Mouse (Mus musculus) urinary bladder, postnatal 14 days (tissue): Measurements from ENCODE around the gene Tmem262.

Source experiments
- DNase-seq: peaks from one replicate; pipeline ENCODE4 v3.0.0; 2021; ENCODE audit warnings: low spot score

Gene Tmem262

DNA sequence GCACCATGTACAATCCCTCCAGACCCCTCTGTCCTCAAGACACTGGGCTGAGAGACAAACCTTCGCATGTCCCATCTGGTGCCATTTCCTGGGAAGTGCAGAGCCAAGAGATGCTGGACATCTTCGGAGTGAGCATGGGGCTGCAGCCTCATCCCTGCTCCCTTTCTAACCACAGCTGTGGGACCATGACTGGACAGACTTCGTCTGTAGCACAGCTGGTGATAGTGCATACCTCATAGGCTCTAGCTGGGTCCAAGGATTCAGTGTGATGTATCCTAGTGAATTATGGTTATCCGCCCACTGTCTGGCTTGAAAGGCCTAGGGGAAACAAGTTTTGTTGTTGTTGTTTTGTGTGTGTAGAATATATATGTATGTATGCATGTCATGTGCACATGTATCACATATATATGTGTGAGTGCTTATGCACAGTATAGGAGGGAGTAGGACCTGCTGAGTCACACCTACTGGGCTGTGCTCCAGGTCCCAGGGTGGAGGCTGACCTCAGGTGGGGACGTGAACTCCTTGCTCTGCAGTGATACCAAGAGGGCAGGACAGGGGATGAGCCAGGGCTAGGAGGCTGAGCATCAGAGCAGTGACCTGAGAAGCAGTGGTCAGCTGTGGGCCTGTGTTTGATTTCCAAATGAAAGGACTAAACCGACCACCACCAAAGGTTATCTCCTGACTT is 22.5 kb downstream of the Tmem262 start:
- DNase-seq, result no peak

DNA sequence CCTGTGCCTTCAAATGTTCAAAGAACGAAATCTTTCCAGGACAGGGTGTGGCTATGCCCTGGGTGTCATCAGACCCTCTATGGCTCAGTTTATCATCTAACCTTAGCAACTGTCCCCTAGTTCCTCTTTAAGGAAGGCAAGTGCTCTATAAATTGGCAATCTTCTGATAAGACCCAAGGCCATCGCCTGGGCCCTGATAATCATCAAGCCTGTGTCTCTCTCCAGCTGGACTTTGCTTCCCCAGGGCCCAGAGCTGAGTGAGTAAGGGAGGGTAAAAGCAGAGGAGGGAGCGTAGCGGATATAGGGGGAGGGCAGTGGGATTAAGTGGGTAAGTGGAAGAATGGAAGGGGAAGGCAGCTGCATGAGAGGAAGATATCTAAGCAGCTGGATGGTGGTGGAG is 24.6 kb downstream of the Tmem262 start:
- no peak for DNase-seq

DNA sequence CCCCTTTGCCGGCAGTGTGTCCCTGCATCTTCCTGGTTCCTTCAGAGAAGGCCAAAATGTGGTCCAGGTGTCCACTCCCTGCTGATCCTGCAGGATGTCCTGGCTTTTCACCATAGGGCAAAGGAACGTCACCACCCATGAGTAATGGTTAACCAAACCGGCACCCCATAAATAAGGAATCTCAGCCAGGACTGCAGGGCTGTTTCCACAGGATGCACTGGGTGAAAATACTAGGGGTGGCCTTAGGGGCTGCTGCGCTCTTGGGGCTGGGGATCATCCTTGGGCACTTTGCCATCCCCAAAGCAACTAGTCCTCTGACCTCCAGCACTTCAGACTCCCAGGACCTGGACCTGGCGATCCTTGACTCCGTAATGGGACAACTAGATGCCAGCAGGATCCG is 25.8 kb downstream of the Tmem262 start, which contains the start of gene Naaladl1:
Gene Naaladl1 (plus strand): TSS at position 197 of the 400 bp plus-strand sequence.
- no peak for DNase-seq

DNA sequence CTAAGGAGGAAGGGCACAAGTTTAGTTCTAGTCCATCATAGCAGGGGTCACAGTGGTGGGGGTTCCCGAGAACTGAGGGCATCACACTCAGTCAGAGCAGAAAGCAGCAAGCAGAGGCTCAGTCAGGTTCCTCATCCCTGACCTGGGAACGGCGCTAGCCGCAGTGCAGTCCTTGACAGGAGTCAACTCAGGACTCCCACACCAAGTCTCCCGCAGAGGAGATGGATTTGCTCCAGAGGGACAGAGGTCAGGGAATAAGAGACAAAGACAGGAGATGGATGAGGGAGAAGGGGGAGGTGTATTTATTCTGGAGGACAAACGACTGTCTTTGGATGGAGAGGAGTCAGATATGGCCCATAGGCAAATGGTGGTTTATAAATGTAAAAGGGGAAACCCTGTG is 33.3 kb downstream of the Tmem262 start:
- DNase-seq, result no peak

DNA sequence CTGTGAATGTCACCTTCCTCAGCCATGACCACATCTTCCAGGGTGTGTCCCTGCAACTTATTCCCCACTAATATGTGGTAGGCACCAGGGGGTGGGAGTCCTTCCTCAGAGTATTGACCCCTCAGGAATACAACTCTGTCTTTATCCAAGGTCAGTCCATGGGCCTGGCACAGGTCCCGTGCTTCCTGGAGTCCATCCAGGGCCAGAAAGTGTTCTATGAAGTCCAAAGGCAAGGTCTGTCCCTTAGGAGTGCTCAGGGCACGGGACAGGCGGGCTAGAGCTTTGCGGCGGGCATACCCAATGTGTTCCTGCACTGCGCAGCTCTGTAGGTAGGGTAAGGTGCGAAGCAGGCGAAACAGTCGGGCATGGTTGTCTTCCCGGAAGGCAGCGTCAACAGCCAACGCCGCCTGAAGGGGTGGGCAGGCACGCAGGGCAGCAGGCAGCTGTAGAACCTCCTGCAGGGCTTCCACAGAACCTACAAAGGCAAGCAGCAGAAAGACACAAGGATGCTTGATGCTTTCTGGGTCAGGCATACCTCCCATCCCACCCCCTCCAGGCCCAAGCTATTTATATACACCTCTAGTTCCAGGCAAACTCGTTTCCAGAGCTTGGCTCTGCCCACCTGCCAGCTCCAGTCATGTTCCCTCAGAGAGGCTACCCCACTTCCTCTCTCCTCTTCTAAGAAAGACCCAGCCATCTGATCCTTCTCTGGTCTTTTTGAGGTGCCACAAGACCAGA is 36.4 kb downstream of the Tmem262 start:
- DNase-seq, result no peak

DNA sequence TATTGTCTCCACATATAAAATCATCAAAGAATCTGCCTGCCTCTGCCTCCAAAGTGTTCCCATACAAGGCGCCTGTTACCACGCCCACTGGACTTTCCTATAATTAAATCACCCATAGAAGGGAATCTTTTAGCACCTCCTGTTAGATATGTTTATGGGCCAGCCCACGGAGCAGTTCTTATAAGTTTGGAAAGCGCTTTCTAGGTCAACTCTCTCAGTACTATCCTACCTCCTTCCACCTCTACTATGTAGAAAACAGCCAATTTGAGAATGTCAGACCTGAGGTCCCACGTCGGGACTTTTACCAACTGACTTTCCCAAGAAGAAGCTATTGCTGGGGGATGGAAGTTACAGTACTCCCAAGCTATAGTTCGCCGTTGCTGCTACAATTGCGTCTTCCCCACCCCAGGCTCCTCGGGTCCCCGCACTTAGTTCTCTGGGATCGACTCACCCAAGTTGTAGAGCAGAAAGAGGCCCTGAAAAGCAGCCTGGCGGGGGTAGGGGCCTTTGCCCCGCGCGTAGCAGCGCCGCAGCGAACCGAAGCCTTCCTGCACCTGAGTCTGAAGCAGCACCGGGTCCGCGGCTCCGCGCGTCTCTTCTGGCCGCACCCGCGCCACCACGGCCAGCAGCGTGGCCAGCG is 37.6 kb downstream of the Tmem262 start:
- DNase-seq, result no peak

DNA sequence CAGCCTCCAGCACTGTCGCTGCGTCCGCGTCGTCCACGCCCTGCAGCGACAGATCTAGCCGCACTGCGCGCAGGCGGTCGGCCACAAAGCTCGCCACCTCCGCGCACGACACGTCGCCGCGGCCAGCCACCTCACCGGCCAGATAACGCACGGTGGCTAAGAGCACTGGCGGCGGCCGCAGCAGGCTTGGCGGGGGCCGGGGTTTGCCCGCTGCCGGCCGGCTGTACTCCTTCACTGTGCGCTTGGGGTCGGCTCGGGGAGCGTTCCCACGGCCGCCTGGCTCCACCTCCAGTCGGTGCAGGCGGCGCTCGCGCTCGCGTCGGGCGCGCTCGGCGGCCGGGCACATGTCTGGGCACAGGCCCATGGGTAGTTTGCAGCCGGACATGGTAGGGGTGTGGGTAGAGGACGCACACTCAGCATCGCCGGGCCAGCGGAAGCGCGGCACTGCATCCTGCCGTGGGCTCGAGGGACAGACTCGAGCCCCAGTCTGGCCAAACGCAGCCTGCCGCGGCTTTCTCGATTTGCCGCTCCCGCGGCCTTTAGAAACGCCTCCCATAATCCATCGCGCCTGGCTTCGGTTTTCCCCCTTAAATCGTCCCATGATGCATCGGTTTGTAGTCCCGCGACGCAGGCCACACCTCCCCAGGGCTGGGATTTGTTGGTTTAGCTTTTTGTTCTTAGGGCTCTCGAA is 38.3 kb downstream of the Tmem262 start, which contains the start of gene Sac3d1:
Gene Sac3d1 (minus strand): TSS at position 665 of the 691 bp plus-strand sequence.
- peak; percentile 88 for DNase-seq

DNA sequence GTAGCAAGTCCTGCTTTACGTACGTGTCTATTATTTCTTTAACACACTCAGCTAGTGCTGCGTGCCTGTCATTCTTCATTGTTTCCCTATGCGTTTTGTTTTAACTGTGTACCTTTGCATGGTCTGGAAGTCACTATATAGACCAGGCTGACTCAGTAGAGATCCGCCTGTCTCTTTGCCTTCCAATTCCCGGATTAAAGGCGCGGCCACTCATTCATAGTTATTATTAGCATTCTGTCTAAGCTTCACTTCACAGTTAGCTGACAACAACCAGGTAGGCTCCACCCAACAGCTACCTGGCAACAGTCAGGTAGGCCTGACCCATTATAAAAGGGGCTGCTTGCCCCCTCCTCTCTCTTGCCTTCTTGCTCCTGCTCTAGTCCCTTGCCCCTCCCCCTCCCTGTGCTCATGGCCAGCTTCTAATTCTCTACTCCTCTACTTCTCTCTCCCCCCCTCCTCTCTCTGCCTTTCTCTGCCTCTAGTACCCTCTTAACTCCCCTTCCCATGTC is 38.9 kb downstream of the Tmem262 start:
- no peak for DNase-seq

DNA sequence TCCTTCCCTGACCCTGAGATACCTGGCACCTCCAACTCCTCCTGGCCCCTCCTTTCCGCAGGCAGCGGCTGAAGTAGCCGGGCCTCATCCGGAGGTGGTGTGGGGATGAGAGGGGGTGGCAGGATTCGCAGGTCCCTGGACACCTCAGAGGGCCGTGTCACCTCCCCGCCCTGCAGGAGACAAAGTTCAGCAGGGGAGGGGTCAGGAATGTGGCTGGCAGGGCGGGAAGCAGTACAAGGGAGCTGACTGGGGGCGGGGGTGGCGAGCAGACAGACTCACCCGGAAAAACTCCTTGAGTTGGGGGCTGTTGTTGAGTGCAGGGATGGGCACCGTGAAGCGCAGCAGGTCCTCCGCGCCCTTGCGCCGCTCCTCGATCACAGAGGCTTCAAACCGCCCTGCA is 41.9 kb downstream of the Tmem262 start:
- no peak for DNase-seq

DNA sequence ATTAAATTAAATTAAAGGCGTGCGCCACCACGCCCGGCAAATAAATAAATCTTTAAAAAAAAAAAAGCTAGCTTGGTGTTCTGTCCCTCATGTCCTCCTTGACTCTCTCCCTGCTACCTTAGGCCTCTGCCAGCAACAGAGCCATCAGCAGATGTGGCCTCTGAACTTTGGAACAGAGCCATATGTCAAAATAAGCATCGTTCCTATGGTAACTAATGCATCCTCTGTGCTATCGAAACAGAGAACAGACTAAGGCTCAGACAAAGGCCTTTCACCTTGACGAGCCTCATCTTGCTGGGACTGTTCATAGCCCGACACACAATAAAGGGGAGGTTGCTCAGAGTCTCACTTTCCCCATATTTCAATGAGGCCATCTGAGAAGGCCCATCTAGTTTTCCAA is 43.5 kb downstream of the Tmem262 start:
- no peak for DNase-seq

DNA sequence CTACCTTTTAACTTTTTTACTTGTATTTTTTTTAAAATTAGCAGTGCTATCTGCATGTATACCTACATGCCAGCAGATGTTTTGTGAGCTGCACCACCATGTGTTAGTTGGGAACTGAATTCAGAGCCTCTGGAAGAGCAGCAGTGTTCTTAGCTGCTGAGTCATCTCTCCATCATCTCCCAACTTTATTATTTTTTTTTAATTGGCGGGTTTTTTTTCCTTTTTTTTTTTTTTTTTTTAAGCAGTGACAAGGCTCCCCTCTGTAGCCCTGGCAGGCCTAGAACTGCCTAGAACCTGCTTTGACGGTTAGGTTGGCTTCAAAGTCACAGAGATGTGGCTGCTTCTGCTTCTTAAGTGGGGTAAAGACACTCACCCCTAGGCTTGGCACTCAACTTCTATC is 45.1 kb downstream of the Tmem262 start:
- DNase-seq, result no peak

DNA sequence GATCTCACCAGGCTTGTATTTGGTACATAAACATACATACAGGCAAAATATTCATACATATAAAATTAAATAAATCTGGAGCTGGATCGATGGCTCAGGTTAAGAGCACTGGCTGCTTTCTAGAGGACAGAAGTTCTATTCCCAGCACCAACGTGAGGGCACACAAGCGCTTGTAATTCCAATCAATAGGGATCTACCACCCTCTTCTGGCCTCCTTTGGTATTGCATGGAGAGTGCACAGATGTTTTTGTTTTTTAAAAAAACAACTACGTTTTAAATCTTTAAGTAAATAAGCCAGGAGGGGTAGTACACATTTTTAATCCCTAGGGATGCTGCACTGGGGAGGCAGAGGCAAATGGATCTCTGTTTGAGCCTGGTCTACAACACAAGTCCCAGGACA is 46.5 kb downstream of the Tmem262 start:
- peak; percentile 61 for DNase-seq

DNA sequence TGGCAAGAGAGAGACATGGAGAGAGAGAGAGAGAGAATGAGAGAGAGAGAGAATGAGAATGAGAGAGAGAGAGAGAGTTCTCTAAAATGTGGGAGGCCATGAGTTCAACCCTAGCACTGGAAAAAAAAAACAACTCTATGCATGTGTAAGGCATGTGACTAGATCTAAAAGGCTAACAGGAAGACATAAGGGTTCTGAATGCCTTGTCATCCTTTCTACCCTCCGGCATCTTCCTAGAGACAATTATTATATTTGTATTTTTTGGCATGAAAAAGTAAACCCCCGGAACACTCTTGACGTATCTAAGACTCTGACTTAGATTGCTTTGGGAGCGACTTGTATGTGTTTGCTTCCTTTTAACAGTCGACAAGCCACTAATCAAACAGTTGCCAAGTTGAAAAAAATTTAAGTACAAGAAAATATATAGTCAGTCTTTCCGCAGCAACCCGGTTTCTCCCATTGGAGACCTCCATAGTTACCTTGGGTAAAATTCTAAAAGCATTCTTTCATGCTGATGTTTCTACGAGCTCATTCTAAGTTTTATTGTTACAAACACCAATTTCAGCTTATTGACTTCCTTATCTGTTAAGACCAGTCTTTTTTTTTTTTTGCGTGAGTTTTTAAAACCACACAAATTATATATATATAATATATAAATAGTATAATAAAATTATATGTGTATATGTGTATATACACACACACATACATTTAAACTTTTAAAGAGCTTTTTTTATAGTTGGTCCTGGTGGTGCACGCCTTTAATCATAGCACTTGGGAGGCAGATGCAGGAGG is 47.2 kb downstream of the Tmem262 start:
- no peak for DNase-seq

DNA sequence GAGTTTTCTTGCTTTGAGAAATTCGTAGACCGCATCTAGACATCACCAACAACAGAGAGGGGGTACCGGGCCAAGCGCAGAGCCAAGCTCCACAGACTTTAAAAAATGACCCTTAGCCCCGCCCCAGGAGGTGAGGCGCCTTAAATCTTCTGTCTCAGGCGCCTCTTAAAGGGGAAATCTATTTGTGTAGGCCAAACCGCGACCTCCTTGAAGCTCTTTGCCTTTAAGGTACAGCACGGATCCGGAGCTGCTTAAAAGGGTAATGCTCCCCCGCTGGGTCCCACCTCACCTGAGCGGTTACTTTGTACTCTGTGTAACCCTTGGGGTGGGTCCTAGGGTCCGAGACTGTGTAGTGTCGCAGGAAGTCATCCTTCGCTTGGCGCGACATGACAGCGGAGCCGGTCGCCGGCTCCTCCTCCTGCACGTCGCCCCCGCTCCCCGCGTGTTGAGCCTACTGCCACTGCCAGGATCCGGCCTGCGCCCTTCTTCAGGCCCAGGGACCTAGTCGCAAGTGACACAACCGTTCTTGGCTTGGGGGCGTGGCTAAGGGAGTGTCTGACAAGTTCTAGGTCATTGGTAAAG is 48.0 kb downstream of the Tmem262 start, which contains the start of gene Snx15:
Gene Snx15 (minus strand): TSS at position 545 of the 582 bp plus-strand sequence.
- DNase-seq, result peak; percentile 96
